Mouse (Mus musculus) thymus, adult 2 months (tissue): Measurements from ENCODE around the gene Cacfd1. TPM values are rescaled to one million over a fixed set of nuclear protein-coding genes. Genes with fewer than 3 reads are reported as not detected.

Experiments
- DNase-seq: peaks from one replicate; pipeline ENCODE4 v3.0.0; 2021
- H3K27ac ChIP-seq: fragments of 200-500 bp; 2 replicates; pipeline ENCODE4 v1.5.1; 2012; ENCODE audit warnings: low read length, control low read depth; ENCODE audit not compliant: control insufficient read depth, insufficient read depth
- H3K27me3 ChIP-seq: fragments of 200-500 bp; 2 replicates; pipeline ENCODE4 v1.6.1; 2012; ENCODE audit warnings: mild to moderate bottlenecking, low read length, moderate library complexity, mixed read lengths; ENCODE audit not compliant: control insufficient read depth, insufficient read depth
- H3K36me3 ChIP-seq: fragments of 200-500 bp; 2 replicates; pipeline ENCODE4 v1.6.1; 2012; ENCODE audit warnings: mild to moderate bottlenecking, low read length, moderate library complexity; ENCODE audit not compliant: control insufficient read depth, insufficient read depth
- H3K4me1 ChIP-seq: fragments of 200-500 bp; replicated peaks from 2 replicates; pipeline ENCODE4 v1.6.1; 2012; ENCODE audit warnings: low read length; ENCODE audit not compliant: control insufficient read depth, insufficient read depth
- H3K4me3 ChIP-seq: fragments of 200-500 bp; 2 replicates; pipeline ENCODE4 v1.5.1; 2012; ENCODE audit warnings: mild to moderate bottlenecking, low read length, control low read depth, moderate library complexity; ENCODE audit not compliant: control insufficient read depth, insufficient read depth
- CTCF ChIP-seq: fragments of 200-500 bp; IDR thresholded peaks from 2 replicates; pipeline ENCODE4 v1.5.1; 2012; ENCODE audit warnings: mild to moderate bottlenecking, control low read depth, low read length, moderate library complexity, borderline replicate concordance; ENCODE audit not compliant: control insufficient read depth, poor library complexity, insufficient read depth; ENCODE audit errors: extremely low read depth
- POLR2A ChIP-seq: fragments of 200-500 bp; IDR thresholded peaks from 2 replicates; pipeline ENCODE4 v1.6.1; 2012; ENCODE audit warnings: mild to moderate bottlenecking, low read length, control low read depth, moderate library complexity; ENCODE audit not compliant: control insufficient read depth, poor library complexity, insufficient read depth; ENCODE audit errors: extremely low read depth
- WGBS: fragments of 180-500 bp; shearing (Covaris S2); methylation state at CpG from one replicate; pipeline ENCODE4 v1.1.7; 2018; 5-methylcytosine and 5-hydroxymethylcytosine counted together
- polyA plus RNA-seq: library from polyadenylated mRNA; depleted of rRNA; stranded (reverse); fragments of >200 nt; gene quantifications from 2 replicates; pipeline ENCODE4 v1.2.3, GENCODE M21; 2012

Cacfd1 gene
- polyA plus RNA-seq, 1 experiment, result 58.9 TPM

DNA sequence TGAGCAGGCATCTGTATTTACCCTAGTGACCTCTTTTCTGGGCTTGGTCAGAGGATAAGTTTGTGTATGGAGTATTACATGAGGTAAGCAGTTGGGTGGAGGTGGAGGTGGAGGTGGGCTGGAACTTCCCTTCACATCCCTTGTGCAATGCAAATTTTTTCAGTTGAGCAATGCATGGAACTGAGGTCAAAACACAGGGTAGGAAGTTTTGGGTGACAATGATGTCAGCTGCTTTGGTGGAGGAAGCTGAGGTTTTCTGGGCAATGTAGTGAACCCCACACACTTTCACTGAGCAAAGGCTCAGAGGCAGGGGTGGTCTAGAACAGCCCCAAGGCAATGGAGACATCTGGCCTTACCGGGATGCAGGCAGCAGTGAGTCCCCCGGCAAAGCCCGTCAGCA, 15.8 kb downstream of the Cacfd1 start:
- H3K27me3 ChIP-seq, result no peaks in the 10 kb centered on the region
- H3K27ac ChIP-seq, result no peak overlapping the region
- DNase-seq, result no peak
- WGBS, result 9% methylated on average over 3 of the region's 3 CpGs
- H3K36me3 ChIP-seq, result no peaks in the 10 kb centered on the region
- 0 out of 2 replicates have a peak, but pooled peaks cover 7% of the 10 kb centered on the region for H3K4me1 ChIP-seq
- no peak overlapping the region for H3K4me3 ChIP-seq
- no peak for TF ChIP-seq POLR2A
- TF ChIP-seq CTCF, result no peak

DNA sequence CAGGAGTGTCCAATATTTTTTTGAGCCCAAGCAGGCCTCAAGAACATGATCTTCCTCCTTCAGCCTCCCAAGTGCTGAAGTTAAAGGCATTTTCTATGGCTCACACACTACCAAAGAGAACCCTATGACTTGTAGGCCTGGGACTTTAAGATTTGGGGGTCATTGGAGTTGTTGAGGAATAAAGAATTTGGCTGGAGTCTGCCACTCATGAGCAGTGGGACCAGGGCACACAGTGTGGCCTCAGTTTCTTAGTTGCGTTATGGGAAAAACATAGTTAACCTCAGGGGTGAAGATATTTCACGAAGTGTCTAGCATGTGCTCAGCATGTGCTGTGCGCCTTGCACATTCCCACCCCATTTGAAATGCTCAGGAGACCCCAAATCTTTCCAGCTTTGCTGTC, 16.6 kb downstream of the Cacfd1 start:
- Histone ChIP-seq H3K36me3 (no peaks in the 10 kb centered on the region), H3K4me1 (0 out of 2 replicates have a peak, but pooled peaks cover 7% of the 10 kb centered on the region), H3K27me3 (no peaks in the 10 kb centered on the region), H3K27ac (no peak overlapping the region), H3K4me3 (no peak overlapping the region)
- 98% methylated on average over 3 of the region's 3 CpGs for WGBS
- no peak for DNase-seq
- no peak for TF ChIP-seq POLR2A
- no peak for TF ChIP-seq CTCF

DNA sequence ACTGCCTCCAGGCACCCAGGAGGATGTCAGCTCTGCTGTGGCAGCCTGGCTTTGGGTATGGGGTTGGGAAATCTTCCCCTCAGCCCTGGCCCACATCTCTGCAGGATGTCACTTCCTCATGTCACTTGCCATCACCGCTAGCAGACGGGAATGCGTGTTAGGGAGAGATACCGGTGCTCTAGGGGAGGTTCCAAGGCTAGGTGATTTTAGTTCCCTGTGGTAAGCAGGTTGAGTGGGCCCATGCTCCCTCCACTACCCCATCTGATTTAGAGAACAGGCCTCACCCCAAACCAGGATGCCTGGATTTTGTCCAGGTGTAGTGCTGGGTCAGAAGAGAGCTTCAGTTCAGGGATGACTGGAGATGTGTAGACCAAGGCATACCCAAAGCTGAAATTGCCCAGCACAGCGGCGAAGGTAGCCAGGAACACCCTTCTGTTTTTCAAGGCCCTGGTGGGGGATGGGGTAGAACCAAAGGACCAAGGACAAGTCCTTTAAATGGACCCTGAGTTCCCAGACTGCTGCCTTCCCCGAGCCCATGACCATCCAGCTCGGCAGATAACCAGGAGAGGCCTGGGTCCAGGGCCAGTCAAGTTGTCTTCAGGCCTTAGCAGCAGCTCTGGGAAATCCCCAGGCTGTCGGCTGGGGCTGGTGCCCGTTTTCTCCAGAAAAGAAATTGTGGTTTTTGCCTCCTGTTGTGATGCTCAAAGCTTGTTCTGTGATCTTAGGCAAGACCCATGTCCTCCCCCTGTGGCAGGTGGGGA, 17.3 kb downstream of the Cacfd1 start:
- TF ChIP-seq POLR2A (no peak), CTCF (no peak)
- Histone ChIP-seq H3K4me1 (0 out of 2 replicates have a peak, but pooled peaks cover 7% of the 10 kb centered on the region), H3K27me3 (no peaks in the 10 kb centered on the region), H3K36me3 (no peaks in the 10 kb centered on the region), H3K4me3 (no peak overlapping the region), H3K27ac (no peak overlapping the region)
- 57% methylated on average over 10 of the region's 10 CpGs for WGBS
- no peak for DNase-seq

DNA sequence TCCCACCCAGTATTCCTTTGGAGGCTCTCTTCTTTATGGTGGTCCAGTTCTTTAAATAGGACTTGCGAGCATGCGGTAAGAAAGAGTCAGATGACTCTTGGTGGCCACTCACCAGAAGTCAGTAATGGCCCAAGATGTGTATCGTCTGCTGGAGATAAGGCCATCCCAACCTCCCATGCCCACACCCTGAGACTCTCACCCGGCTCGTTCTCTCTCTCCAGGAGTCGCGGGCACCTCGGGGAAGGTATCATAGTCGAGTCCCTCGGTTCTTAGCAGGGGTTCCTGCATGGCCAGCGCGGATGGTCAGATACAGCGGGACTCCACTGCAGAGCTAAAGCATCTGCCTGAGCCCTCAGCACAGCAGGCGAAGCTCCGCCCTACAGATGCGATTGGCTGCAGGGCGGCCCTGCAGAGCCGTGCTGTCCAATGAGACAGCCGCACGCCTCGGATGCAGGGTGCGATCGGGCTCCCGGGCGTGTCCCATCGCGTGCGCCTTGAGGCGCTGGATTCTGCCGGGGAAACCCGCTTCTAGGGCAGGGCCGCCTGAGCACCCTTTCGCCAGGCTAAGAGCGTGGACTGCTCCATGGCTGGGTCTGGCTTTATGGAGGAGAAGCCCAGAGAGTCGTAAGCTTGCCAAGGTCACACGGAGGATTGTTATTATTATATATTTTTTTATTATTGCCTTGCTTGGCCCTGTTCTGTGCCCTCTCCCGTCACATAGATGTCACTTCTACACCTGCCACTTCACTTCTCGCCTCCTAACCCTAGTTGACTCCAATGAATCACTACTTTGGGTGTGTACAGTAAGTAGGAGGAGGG, 18.1 kb downstream of the Cacfd1 start, which contains the start of gene Slc2a6:
TSS of gene Slc2a6 (minus strand) at position 381 of the 819 bp plus-strand sequence.
- 5% methylated on average over 38 of the region's 38 CpGs for WGBS
- Histone ChIP-seq H3K4me3 (no peak within 1 kb of the TSS), H3K36me3 (no peaks in the 10 kb centered on the region), H3K4me1 (0 out of 2 replicates have a peak, but pooled peaks cover 7% of the 10 kb centered on the region), H3K27me3 (no peaks in the 10 kb centered on the region), H3K27ac (no peak within 1 kb of the TSS)
- peak; percentile 84 for DNase-seq
- TF ChIP-seq CTCF (peak; percentile 29; the same call in 1 of the 2 replicates), POLR2A (0 out of 2 replicates have a peak, but pooled peaks have one; percentile 24)

DNA sequence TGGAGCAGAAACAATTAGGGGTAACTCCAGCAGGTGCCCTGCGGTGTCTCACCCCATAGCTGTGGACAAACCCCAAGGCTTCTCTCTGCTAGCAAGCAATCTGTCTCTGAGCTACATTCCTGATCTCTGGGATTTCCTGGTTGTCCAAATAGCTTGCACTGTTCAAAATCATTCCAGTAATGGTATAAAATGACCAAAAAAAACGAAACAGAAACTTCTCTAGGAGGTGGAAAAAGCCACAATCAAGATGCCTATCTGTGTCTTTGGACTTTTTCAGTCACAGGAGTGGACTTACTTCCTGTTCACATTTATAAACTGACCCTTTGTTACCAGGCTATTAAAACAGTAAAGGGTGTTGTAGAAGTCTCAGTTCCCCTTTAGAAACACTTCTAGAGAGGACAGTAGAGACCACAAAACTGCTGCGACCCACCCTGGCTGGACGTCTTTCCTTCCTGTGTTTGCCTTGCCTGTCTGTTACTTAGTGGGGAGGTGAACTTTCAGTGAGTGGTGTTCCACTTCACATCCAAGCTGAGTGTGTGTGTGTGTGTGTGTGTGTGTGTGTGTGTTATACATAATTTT, 18.8 kb downstream of the Cacfd1 start:
- TF ChIP-seq CTCF, result no peak
- TF ChIP-seq POLR2A, result no peak
- no peaks in the 10 kb centered on the region for H3K36me3 ChIP-seq
- no peaks in the 10 kb centered on the region for H3K27me3 ChIP-seq
- DNase-seq, result no peak
- 20% methylated on average over 4 of the region's 4 CpGs for WGBS
- H3K4me3 ChIP-seq, result no peak overlapping the region
- 0 out of 2 replicates have a peak, but pooled peaks cover 7% of the 10 kb centered on the region for H3K4me1 ChIP-seq
- H3K27ac ChIP-seq, result no peak overlapping the region

DNA sequence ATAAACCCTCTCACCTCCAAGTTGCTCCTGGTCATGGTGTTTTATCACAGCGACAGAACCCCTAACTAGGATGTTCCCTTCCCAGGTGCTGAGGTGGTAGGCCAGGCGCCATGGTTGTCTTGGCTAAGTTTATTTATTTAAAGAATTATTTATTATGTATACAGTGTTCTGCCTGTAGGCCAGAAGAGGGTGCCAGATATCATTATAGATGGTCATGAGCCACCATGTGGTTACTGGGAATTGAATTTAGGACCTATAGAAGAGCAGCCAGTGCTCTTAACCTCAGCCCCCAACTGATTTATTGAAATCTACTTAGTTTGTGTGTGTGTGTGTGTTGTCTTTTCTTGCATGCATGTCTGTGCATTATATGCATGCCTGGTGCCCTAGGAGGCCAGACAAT, 22.6 kb downstream of the Cacfd1 start:
- no peak for DNase-seq
- WGBS, result 74% methylated on average over 2 of the region's 2 CpGs

More for the DNA sequence above, 22.6 kb downstream of the Cacfd1 start:
- Histone ChIP-seq H3K27ac (no peak overlapping the region), H3K27me3 (no peaks in the 10 kb centered on the region), H3K4me3 (no peak overlapping the region), H3K36me3 (no peaks in the 10 kb centered on the region), H3K4me1 (0 out of 2 replicates have a peak, but pooled peaks cover 3% of the 10 kb centered on the region)
- TF ChIP-seq POLR2A, result no peak
- TF ChIP-seq CTCF, result no peak
